Mouse (Mus musculus): ENCODE measurements at regions not wholly inside any gene's neighbourhood (a gene's known extent, or its start where the extent isn't known, plus 50 kb on each side); places are given as distances from the start of the nearest gene placed in this dataset.
A peak's percentile ranks its signal among the peaks of the same experiment; 100 is the strongest.

- no peak for DNase-seq (ENCODE audit: extremely low spot score)
Observed at GRCm38 (mm10) chr2:138824873-138825272, 568.5 kb downstream of the Btbd3 start.

DNA sequence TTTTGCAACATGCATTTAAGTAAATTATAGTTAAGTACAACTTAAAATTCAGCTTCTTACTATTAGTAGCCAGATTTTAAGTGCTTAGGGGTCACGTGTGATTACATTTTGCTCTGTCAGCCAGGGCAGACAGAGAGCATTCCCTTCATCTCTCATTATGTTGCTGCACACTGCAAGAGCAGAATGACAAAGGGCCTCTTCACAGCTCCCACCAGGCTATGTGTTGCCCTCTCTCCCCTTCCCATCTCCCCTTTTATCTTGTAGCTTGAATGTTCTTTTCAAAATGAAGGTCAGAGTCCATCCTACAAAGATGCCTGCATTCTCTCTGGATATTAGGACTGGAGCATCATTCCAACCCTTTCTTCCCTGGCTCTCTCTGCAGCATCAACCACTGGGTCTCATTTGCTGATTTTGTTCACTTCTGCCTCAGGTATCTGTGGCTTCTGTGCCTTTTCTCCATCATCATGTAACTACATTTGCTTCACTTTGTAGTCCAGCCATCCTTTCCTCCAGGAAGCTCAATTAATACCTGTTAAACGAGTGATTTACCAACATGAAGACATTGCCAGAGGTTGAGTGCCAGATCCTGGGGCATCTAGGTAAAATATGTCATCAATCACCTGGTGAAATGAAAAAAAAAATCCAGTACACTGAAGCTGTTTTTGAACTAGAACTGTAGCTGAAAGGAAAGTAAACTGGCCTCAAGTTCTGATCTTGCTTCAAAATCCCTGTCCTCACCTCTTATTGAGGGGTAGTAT is 571.6 kb downstream of the Btbd3 start:
- DNase-seq (ENCODE audit: extremely low spot score) = no peak

GRCm38 (mm10) chr2:138838846-138839245 is 582.5 kb downstream of the Btbd3 start:
- DNase-seq (ENCODE audit: extremely low spot score) = no peak

DNA sequence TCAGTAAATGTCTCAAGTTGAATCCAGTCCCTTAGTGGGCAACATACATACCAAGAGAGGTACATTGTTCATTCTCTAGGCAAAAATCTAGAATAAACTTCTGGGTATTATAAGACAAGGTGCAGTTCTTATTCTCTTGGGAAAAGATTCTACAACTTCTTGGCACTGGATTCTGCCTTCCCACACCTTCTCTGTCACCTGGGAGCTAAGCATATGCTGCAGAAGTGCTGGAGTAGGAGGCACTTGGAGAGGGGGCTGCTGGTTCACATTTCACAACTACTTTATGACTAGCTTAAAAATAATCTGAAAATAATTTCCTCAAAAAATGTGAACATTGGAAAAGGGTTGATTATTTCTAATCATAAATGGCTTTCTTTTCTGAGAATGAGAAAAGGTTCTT is 602.8 kb downstream of the Btbd3 start:
- no peak for DNase-seq (ENCODE audit: extremely low spot score)

DNA sequence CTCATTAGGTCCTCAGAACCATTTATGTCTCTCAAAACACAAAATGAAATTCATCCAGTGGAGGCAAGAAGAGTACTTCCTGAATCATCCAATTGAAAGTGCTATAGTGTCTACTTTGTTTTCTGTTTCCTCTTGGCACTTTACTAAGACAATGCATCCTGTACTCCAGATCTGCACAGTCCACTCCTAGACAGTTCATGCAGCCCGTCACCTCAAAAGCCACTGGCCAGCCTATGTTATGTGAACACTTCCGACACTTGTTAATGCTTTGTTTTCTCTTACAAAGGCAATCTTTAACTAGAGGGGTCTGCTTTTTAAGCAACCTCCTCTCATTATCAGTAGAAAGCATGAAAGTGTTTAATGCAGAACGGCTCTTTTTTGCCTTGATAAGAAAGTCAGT is 597.1 kb upstream of the Sptlc3 start:
- DNase-seq (ENCODE audit: extremely low spot score) = no peak

- DNase-seq (ENCODE audit: extremely low spot score) = peak; percentile 3
Observed at GRCm38 (mm10) chr2:138897101-138897500, 596.6 kb upstream of the Sptlc3 start.

GRCm38 (mm10) chr2:138937165-138937564 is 556.5 kb upstream of the Sptlc3 start:
- no peak for DNase-seq (ENCODE audit: extremely low spot score)

DNA sequence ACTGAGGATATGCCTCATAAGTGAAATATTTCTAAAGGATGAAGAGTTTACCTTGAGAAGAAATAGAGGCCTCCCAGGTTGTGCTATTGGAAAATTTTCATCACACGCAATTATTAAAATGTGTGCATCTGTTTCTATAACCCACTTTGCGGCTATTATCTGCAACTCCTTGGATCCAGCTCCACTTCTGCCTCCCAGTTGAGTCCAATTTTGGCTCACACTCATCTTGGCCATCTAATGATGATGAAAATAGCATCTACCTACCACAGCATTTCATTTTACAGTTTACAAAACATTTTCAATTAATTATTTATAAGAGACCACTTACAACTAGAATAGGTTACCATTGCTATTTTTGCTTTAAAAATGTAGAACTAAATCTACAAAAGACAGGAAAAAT is 554.3 kb upstream of the Sptlc3 start:
- no peak for DNase-seq (ENCODE audit: extremely low spot score)

- DNase-seq (ENCODE audit: extremely low spot score) = no peak
Observed at GRCm38 (mm10) chr2:138966110-138966790, 527.5 kb upstream of the Sptlc3 start.

- no peak for DNase-seq (ENCODE audit: extremely low spot score)
Observed at GRCm38 (mm10) chr2:138974548-138974947, 519.2 kb upstream of the Sptlc3 start.

GRCm38 (mm10) chr2:138990031-138990430 is 503.7 kb upstream of the Sptlc3 start:
- no peak for DNase-seq (ENCODE audit: extremely low spot score)

DNA sequence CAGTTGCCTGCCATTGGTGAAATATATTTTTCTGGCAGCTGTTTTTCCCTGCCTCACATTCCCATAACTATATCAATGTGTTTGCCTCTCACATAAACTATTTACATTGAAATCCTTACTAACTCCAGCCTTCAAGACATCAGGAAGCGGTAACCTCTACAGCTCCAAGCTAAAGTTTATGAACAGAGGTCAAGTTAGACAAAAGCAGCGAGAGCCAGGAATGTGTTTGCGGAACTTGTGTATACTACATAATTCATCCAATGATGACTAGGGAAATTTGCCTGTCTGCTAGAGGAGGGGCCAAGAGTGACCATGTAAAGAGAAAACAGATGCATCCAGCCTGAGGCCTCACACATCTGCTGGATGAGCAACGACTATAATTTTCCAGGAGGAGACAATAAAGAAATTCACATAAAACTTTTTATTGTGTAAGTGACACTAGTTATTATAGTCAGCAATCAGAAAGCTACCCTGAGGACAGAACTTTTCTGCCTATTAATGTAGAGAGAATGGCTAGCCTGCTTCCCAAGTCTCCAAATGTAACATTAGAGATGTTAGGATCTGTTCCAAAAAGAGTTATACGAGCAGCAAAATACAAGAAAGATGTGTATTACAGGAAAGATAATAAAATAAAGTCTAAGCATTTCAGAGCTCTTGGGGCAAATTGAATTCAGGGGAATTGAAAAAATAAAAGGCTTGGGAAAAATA is 461.5 kb upstream of the Sptlc3 start:
- no peak for DNase-seq (ENCODE audit: extremely low spot score)

DNA sequence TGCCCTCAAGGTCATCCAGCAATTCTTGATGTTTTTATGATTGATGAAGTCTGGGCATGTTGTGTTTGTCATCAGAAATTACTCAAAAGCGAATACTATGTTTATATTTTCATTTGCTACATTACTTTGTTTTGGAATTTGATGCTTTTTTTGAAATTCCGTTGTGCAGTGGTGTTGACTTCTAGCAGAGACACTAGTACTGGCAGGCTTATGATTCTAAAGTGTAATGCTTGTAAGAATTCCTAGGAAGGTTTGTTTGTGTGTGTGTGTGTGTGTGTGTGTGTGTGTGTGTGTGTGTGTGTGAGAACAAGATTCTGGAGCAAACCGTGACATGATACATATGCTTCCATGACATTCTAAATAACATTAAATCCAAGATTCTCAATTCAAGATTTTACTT is 458.9 kb upstream of the Sptlc3 start:
- no peak for DNase-seq (ENCODE audit: extremely low spot score)

DNA sequence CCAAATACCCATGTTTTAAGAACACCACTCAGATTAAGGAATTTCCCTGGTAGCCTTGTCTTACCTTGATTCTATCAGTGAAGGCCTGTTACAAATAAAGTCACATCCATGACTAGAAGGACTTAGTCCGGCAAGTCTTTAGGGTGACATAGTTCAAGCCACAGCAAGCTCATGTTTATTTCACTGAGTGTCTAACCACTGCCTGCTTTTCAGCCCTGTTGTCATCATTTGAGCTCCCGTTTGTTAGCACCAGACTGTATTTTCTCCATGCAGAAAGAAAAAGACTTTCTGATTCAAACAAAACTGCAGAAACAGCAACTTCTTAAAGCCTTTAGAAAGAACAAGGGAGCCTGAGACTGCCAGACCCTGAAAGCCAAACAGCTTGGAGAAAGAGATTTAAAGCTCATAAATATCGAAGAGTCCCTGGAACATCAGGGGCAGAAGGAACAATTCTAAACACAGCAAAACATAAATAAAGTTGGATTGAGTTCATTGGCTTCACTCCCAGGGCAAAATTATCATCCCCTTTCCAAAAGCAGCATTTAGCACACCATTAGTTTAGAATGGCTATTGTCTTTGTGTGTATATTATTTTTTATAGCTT is 451.9 kb upstream of the Sptlc3 start:
- DNase-seq (ENCODE audit: extremely low spot score) = no peak

- DNase-seq (ENCODE audit: extremely low spot score) = no peak
Observed at GRCm38 (mm10) chr2:139044684-139045083, 449.0 kb upstream of the Sptlc3 start.

DNA sequence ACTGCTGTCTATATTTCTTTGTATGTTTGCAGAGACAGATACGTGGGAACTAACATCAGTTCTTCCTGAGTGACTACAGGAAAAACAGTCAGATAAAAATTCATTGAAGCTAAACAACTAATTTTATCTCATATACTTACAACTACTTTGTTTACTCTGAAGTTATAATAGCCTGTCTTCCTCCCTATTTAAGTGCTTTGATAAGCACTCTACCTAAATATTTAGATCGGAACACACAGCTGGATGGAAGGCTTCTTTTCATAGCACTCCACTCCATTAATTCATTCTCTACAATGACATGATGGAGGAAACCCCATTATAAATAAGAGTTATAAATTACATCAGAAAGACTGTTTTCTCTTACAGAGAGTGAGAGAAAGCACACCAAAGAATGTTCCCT is 438.5 kb upstream of the Sptlc3 start:
- DNase-seq (ENCODE audit: extremely low spot score) = no peak

DNA sequence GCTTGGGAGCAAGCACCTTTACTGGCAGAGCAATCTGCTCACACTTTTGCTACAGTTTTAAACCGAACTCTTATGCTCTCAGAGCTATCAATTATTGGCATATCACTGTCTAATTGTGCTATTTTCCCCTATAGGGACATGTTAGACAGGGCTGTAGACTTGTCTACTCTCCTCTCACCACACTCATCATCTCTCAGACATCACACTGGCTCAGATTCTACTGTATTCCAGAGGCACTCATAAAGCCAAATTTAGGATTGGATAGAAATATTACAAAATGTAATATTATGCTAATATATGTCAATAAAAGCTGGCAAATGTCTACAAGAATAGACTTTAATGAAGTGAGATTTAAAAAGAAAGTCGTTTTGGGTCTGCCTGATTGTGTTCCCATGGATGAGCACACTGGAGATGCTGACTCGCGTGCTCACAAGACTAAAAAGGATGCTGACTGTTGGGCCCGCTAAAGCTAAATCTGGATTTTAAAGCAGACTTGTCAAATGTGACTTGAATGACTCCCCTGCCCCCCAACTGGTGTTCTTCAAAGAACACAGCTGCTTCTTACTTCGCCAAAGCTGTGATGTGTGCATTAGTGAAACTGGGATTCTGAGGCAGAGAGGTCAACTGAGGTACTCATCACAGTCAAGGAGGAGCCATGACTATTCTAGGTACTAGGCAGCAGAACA is 424.3 kb upstream of the Sptlc3 start:
- DNase-seq (ENCODE audit: extremely low spot score) = no peak

DNA sequence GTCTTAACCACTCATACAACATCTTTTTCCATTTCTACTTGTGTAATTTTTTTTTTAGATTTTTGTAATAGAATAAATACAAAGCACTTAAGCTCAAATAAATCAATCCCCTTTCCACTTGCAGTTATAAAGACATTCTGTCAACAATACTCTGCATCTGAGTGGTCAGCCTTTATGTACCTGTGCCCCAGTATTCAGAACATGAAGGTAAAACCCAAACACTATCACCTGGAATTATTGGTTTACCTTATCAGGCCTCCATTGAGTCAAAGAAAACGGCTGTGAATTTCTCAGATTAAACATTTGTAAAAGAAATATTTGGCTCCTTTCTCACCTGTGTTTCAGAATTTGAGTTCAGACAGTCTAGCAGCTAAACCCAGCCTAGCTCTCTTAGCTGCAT is 422.0 kb upstream of the Sptlc3 start:
- no peak for DNase-seq (ENCODE audit: extremely low spot score)

DNA sequence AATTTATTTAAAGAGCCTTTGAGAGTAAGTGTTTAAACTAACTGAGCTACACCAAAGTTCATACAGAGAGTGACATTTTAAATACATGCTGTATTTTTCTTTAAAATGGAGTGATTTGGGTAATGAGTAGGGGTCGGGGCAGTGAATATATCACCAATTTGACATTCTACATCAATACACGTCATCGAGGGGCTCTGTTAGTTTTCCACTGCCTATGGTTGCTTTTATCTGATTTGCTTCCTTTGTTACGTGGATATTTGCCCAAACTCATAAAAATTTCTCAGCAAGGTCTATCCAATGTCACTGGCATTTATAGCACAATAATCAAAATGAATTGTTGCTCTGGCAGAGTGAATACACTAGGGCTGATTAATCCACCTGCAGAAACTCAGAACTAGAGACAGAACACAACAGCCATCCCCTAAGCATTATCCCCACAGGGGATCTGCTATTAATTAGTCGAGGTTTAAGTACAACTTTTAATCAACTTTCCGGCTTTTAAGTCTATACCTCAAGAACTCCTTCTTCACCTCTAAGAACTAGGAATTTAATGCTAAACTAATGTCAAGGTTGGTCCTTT is 400.1 kb upstream of the Sptlc3 start:
- no peak for DNase-seq (ENCODE audit: extremely low spot score)

GRCm38 (mm10) chr2:139111669-139112068 is 382.0 kb upstream of the Sptlc3 start:
- no peak for DNase-seq (ENCODE audit: extremely low spot score)

DNA sequence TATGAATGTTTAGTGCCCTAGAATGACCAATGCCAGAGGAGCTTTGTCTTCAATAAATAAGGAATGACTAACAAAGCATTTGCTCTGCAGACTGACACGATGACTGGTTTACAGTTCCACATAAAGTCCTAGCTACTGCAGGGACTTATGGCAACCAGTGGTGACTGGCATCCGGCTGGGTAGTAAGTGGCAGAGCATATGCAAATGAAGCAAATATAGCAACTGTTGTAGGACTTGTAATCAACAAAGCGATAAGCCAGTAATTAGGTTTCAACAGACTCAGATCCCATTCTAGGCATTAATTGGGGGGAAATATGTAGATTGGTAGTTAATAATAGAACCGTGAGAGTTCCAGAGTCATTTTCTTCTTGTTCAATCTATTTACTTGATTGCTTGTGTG is 379.2 kb upstream of the Sptlc3 start:
- no peak for DNase-seq (ENCODE audit: extremely low spot score)

DNA sequence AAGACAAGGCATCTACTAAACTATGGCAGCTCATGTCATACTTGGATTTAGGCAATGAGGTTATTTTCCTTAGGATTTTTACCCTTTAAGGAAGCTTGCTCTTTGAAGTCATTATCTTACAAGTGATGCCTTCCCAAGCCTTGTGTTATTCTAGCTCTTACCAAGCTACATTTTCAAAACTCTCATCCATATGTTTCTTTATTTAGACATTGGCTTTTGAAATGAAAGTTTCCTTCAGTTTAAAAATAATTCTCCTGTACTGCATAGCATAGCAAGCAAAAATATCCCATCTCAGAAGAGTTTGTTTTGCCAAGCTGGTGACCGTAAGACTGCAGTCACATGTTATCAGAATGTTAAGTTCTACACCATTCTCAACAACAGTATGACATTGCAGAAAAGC is 372.8 kb upstream of the Sptlc3 start:
- DNase-seq (ENCODE audit: extremely low spot score) = no peak

Measured in embryo, embryonic 9.5 days (tissue).